Mouse (Mus musculus): Measurements from ENCODE around the gene Cxcl1. TPM values are rescaled to one million over a fixed set of nuclear protein-coding genes. Genes with fewer than 3 reads are reported as not detected.

Cxcl1 gene
- polyA plus RNA-seq, 1 experiment: 5.4 TPM

- no peak overlapping the region for H3K4me3 ChIP-seq (ENCODE audit: control insufficient read depth, insufficient read depth, low read length)
- H3K27me3 ChIP-seq (ENCODE audit: control insufficient read depth, insufficient read depth, low read length): no peaks in the 10 kb centered on the region
- no peak for DNase-seq
- TF ChIP-seq CTCF (IDR thresholded peaks at IDR 0.05; ENCODE audit: borderline replicate concordance, control insufficient read depth, extremely low read depth, insufficient read depth, low read length, poor library complexity) (no peak), POLR2A (IDR thresholded peaks at IDR 0.05; ENCODE audit: control insufficient read depth, extremely low read depth, insufficient read depth, low read length, poor library complexity) (no peak)
- WGBS: 30% methylated on average over 7 of the region's 7 CpGs
- H3K27ac ChIP-seq (ENCODE audit: control insufficient read depth, insufficient read depth, low read length): no peak overlapping the region
- no peaks in the 10 kb centered on the region for H3K4me1 ChIP-seq (replicated peaks; ENCODE audit: control insufficient read depth, insufficient read depth, low read length)
- H3K36me3 ChIP-seq (ENCODE audit: control insufficient read depth, insufficient read depth, low read length): no peaks in the 10 kb centered on the region
These were observed 9.1 kb downstream of the Cxcl1 start for GRCm38 (mm10) chr5:90900147-90900546.

GRCm38 (mm10) chr5:90900688-90901087 is 9.6 kb downstream of the Cxcl1 start:
- Histone ChIP-seq H3K4me1 (replicated peaks; ENCODE audit: control insufficient read depth, insufficient read depth, low read length) (no peaks in the 10 kb centered on the region), H3K27ac (ENCODE audit: control insufficient read depth, insufficient read depth, low read length) (no peak overlapping the region), H3K27me3 (ENCODE audit: control insufficient read depth, insufficient read depth, low read length) (no peaks in the 10 kb centered on the region), H3K4me3 (ENCODE audit: control insufficient read depth, insufficient read depth, low read length) (no peak overlapping the region), H3K36me3 (ENCODE audit: control insufficient read depth, insufficient read depth, low read length) (no peaks in the 10 kb centered on the region)
- WGBS: 73% methylated on average over 7 of the region's 7 CpGs
- no peak for TF ChIP-seq POLR2A (IDR thresholded peaks at IDR 0.05; ENCODE audit: control insufficient read depth, extremely low read depth, insufficient read depth, low read length, poor library complexity)
- no peak for DNase-seq

GRCm38 (mm10) chr5:90902380-90903260 is 11.6 kb downstream of the Cxcl1 start:
- H3K27ac ChIP-seq (ENCODE audit: control insufficient read depth, insufficient read depth, low read length): no peak overlapping the region
- H3K4me3 ChIP-seq (ENCODE audit: control insufficient read depth, insufficient read depth, low read length): no peak overlapping the region
- 2% methylated on average over 10 of the region's 10 CpGs for WGBS
- no peaks in the 10 kb centered on the region for H3K36me3 ChIP-seq (ENCODE audit: control insufficient read depth, insufficient read depth, low read length)
- no peak for DNase-seq
- H3K4me1 ChIP-seq (replicated peaks; ENCODE audit: control insufficient read depth, insufficient read depth, low read length): no peaks in the 10 kb centered on the region
- H3K27me3 ChIP-seq (ENCODE audit: control insufficient read depth, insufficient read depth, low read length): no peaks in the 10 kb centered on the region
- TF ChIP-seq POLR2A (IDR thresholded peaks at IDR 0.05; ENCODE audit: control insufficient read depth, extremely low read depth, insufficient read depth, low read length, poor library complexity): no peak
- TF ChIP-seq CTCF (IDR thresholded peaks at IDR 0.05; ENCODE audit: borderline replicate concordance, control insufficient read depth, extremely low read depth, insufficient read depth, low read length, poor library complexity): no peak

GRCm38 (mm10) chr5:90903339-90904020 is 12.4 kb downstream of the Cxcl1 start, which contains the start of gene Cxcl2:
Gene Cxcl2 (plus strand): TSS chr5:90903871.
- Histone ChIP-seq H3K27me3 (ENCODE audit: control insufficient read depth, insufficient read depth, low read length) (no peaks in the 10 kb centered on the region), H3K36me3 (ENCODE audit: control insufficient read depth, insufficient read depth, low read length) (no peaks in the 10 kb centered on the region), H3K27ac (ENCODE audit: control insufficient read depth, insufficient read depth, low read length) (no peak within 1 kb of the TSS), H3K4me3 (ENCODE audit: control insufficient read depth, insufficient read depth, low read length) (no peak within 1 kb of the TSS), H3K4me1 (replicated peaks; ENCODE audit: control insufficient read depth, insufficient read depth, low read length) (no peaks in the 10 kb centered on the region)
- no peak for TF ChIP-seq POLR2A (IDR thresholded peaks at IDR 0.05; ENCODE audit: control insufficient read depth, extremely low read depth, insufficient read depth, low read length, poor library complexity)
- no peak for TF ChIP-seq CTCF (IDR thresholded peaks at IDR 0.05; ENCODE audit: borderline replicate concordance, control insufficient read depth, extremely low read depth, insufficient read depth, low read length, poor library complexity)
- no peak for DNase-seq
- WGBS: 4% methylated on average over 22 of the region's 22 CpGs

GRCm38 (mm10) chr5:90908983-90909382 is 17.9 kb downstream of the Cxcl1 start:
- WGBS: 5% methylated on average over 2 of the region's 2 CpGs
- Histone ChIP-seq H3K27me3 (ENCODE audit: control insufficient read depth, insufficient read depth, low read length) (no peaks in the 10 kb centered on the region), H3K4me1 (replicated peaks; ENCODE audit: control insufficient read depth, insufficient read depth, low read length) (no peaks in the 10 kb centered on the region), H3K27ac (ENCODE audit: control insufficient read depth, insufficient read depth, low read length) (no peak overlapping the region), H3K4me3 (ENCODE audit: control insufficient read depth, insufficient read depth, low read length) (no peak overlapping the region), H3K36me3 (ENCODE audit: control insufficient read depth, insufficient read depth, low read length) (no peaks in the 10 kb centered on the region)
- peak; percentile 40 for DNase-seq
- no peak for TF ChIP-seq CTCF (IDR thresholded peaks at IDR 0.05; ENCODE audit: borderline replicate concordance, control insufficient read depth, extremely low read depth, insufficient read depth, low read length, poor library complexity)
- TF ChIP-seq POLR2A (IDR thresholded peaks at IDR 0.05; ENCODE audit: control insufficient read depth, extremely low read depth, insufficient read depth, low read length, poor library complexity): no peak

GRCm38 (mm10) chr5:90919495-90919894 is 28.5 kb downstream of the Cxcl1 start:
- H3K36me3 ChIP-seq (ENCODE audit: control insufficient read depth, insufficient read depth, low read length): no peaks in the 10 kb centered on the region
- no peak overlapping the region for H3K27ac ChIP-seq (ENCODE audit: control insufficient read depth, insufficient read depth, low read length)
- no peak for DNase-seq
- H3K4me3 ChIP-seq (ENCODE audit: control insufficient read depth, insufficient read depth, low read length): no peak overlapping the region
- no peaks in the 10 kb centered on the region for H3K27me3 ChIP-seq (ENCODE audit: control insufficient read depth, insufficient read depth, low read length)
- WGBS: 90% methylated on average over 2 of the region's 2 CpGs
- no peak for TF ChIP-seq CTCF (IDR thresholded peaks at IDR 0.05; ENCODE audit: borderline replicate concordance, control insufficient read depth, extremely low read depth, insufficient read depth, low read length, poor library complexity)
- TF ChIP-seq POLR2A (IDR thresholded peaks at IDR 0.05; ENCODE audit: control insufficient read depth, extremely low read depth, insufficient read depth, low read length, poor library complexity): no peak
- H3K4me1 ChIP-seq (replicated peaks; ENCODE audit: control insufficient read depth, insufficient read depth, low read length): no peaks in the 10 kb centered on the region
